Mouse (Mus musculus) small intestine, adult 2 months (tissue): Measurements from ENCODE around the gene 4833427G06Rik.

Experiments used
- CTCF ChIP-seq: fragments of 200-500 bp; IDR thresholded peaks from 2 replicates; pipeline ENCODE4 v1.5.1; 2012; ENCODE audit warnings: low read depth, mild to moderate bottlenecking, control low read depth, inconsistent platforms, low read length, moderate library complexity, mixed read lengths; ENCODE audit not compliant: insufficient replicate concordance, insufficient read length; ENCODE audit errors: extremely low read depth
- POLR2A ChIP-seq: fragments of 200-500 bp; IDR thresholded peaks from 2 replicates; pipeline ENCODE4 v1.6.1; 2012; ENCODE audit warnings: low read depth, mild to moderate bottlenecking, control low read depth, inconsistent platforms, low read length, moderate library complexity

DNA sequence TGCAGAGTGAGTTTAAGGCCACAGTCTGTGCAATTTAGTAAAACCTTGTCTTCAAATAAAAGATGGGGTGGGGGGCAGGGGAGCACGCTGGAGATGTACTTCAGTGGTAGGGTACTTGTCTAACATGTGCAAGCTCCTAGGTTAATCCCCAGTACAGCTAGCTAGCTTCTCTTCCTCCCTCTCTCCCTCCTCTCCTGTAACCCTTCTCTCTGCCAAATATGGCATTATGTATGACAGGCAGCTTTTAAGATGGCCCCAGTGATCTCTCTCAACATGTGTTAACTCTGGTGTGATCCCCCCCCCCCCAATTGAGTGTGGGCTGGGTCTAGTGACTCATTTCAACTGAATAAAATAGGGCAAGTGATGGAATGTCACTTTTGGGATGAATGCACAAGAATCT, 41.6 kb upstream of the 4833427G06Rik start:
- TF ChIP-seq CTCF (no peak), POLR2A (no peak)
